Mouse (Mus musculus): ENCODE data around the gene Arhgef9. TPM values are rescaled to one million over a fixed set of nuclear protein-coding genes. Genes with fewer than 3 reads are reported as not detected.

Arhgef9 gene
- total RNA-seq, 2 experiments from 2014 or later, result 10.0 to 12.9 TPM

DNA sequence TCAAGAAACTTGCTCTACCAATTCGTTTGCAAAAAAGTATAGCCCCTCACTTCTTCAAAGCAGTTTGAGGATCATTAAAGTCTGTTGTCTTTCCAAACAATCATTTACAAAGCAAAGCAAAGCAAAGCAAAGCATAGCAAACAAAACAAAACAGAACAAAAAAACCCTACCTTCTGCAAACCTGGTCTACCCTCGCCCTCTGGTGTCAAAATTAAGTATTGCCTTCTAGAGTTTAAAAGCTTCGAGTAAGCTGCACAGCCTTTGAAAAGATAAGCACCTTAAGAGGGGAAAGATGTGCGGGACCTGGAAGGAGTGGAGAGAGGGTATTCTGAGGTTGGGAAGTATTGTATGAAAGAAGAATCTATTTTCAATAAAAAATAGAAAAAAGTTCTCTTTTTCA is 184.6 kb downstream of the Arhgef9 start:
- no peak for DNase-seq
- intact Hi-C loops (cut with DNase I), result loop anchor here (10.0 kb wide), 1 partner anchor 337 kb away; no protein-coding TSS in a partner anchor

Other genes with a start within 250 kb of the Arhgef9 start
- gene Spin4, start 170.2 kb downstream of the Arhgef9 start, total RNA-seq (2021), result under 1 TPM; 0.46 to 0.54 TPM
- gene Amer1, start 248.0 kb upstream of the Arhgef9 start, total RNA-seq (2021), result 1 to 10 TPM; 4.1 to 4.2 TPM

Data from gastrocnemius, postnatal 36 days (tissue).